Mouse (Mus musculus): Measurements from ENCODE around the gene Plcb4. TPM values are rescaled to one million over a fixed set of nuclear protein-coding genes. Genes with fewer than 3 reads are reported as not detected.

The Plcb4 gene
- polyA plus RNA-seq, 1 experiment from 2014 or later, result 44.9 TPM

DNA sequence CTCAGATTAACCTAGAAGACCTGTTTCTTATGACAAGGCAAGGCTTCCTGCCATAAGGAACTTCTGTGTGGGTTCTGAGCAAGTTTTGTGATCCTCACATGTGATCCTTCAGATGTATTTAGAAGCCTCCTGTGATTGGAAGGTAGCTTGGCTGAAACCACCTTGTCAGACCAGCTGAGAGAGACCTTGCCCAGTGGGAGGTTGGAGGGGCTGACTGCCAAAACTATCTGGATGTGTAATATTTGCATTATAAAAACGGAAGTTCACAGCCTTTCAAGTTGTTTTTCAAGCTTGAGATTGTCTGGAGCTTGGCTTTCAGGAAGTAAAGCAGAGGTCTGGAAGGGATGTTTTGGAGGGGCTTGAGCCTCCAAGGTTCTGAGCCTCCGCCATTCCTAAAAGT is 169.6 kb downstream of the Plcb4 start:
- H3K27me3 ChIP-seq (ENCODE audit: control insufficient read depth, insufficient read depth, low read length), result no peaks in the 10 kb centered on the region
- no peak overlapping the region for H3K27ac ChIP-seq (replicated peaks in 1 of 2; ENCODE audit: control insufficient read depth in 1 of 2, insufficient read depth in 1 of 2, low read depth in 2 of 2, low read length in 2 of 2)
- no peak overlapping the region for H3K4me2 ChIP-seq (ENCODE audit: low read length)
- H3K9ac ChIP-seq (ENCODE audit: low read length), result no peak overlapping the region
- peaks cover 2 to 9% of the 10 kb centered on the region in 2 experiments; a peak in 2 of 4 replicates for H3K4me1 ChIP-seq (ENCODE audit: control insufficient read depth in 2 of 2, insufficient read depth in 2 of 2, low read length in 2 of 2)
- no peaks in the 10 kb centered on the region for H3K36me3 ChIP-seq (ENCODE audit: control insufficient read depth, insufficient read depth, low read length)
- WGBS, result 74% methylated on average over 2 of the region's 2 CpGs
- no peaks in the 10 kb centered on the region for H3K9me3 ChIP-seq (ENCODE audit: control insufficient read depth, low read length)
- no peak for ATAC-seq (ENCODE audit: insufficient number of reproducible peaks, insufficient read depth, low FRiP score, low read depth)
- no peak overlapping the region for H3K4me3 ChIP-seq (ENCODE audit: control insufficient read depth in 1 of 2, insufficient read depth in 1 of 2, low read depth in 1 of 2, low read length in 2 of 2)

DNA sequence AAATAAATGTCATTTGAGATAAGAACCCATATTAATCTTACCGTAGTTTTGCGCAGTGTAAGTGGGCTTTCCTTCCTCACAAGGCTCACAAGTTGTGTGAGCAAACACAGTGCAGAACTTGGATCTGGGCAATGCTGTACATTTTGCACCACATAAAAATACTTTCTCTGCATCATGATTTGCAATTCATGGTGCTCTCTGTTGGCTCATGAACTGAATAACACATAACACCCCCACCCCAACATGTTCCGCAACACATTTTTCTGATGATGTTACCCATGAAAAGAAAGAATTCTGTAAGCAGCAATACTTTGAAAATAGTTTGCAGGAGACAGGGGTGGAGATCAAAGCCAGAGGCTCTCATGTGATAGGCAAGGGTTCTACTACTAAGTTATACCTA is 174.9 kb downstream of the Plcb4 start:
- H3K27ac ChIP-seq (replicated peaks in 1 of 2; ENCODE audit: control insufficient read depth in 1 of 2, insufficient read depth in 1 of 2, low read depth in 2 of 2, low read length in 2 of 2), result no peak overlapping the region
- no peaks in the 10 kb centered on the region for H3K9me3 ChIP-seq (ENCODE audit: control insufficient read depth, low read length)
- H3K4me3 ChIP-seq (ENCODE audit: control insufficient read depth in 1 of 2, insufficient read depth in 1 of 2, low read depth in 1 of 2, low read length in 2 of 2), result no peak overlapping the region
- 90% methylated on average over 3 of the region's 3 CpGs for WGBS
- no peaks in the 10 kb centered on the region for H3K36me3 ChIP-seq (ENCODE audit: control insufficient read depth, insufficient read depth, low read length)
- H3K4me2 ChIP-seq (ENCODE audit: low read length), result no peak overlapping the region
- H3K4me1 ChIP-seq (ENCODE audit: control insufficient read depth in 2 of 2, insufficient read depth in 2 of 2, low read length in 2 of 2), result peaks cover 9 to 29% of the 10 kb centered on the region in 2 experiments
- no peak for ATAC-seq (ENCODE audit: insufficient number of reproducible peaks, insufficient read depth, low FRiP score, low read depth)
- no peak overlapping the region for H3K9ac ChIP-seq (ENCODE audit: low read length)
- no peaks in the 10 kb centered on the region for H3K27me3 ChIP-seq (ENCODE audit: control insufficient read depth, insufficient read depth, low read length)

DNA sequence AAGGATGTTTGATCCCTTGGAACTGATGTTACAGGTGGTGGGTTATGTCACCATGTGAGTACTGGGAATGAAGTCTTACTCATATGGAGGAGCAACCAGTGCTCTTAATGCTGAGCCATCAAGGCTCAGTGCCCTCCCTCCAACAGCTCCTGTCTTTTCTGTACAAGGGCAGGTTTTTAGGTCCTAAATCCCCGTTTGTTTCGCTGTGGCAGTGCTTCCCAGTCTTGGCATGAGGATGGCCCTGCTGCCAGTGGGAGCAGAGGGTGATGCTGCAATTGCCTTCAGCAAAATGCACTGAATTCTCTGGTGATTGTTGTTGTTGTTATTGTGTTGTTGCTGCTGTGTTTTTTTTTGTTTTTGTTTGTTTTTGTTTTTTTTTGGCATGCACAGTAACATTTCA is 175.6 kb downstream of the Plcb4 start:
- Histone ChIP-seq H3K27ac (replicated peaks in 1 of 2; ENCODE audit: control insufficient read depth in 1 of 2, insufficient read depth in 1 of 2, low read depth in 2 of 2, low read length in 2 of 2) (no peak overlapping the region), H3K27me3 (ENCODE audit: control insufficient read depth, insufficient read depth, low read length) (no peaks in the 10 kb centered on the region), H3K9ac (ENCODE audit: low read length) (no peak overlapping the region), H3K4me2 (ENCODE audit: low read length) (no peak overlapping the region), H3K4me1 (ENCODE audit: control insufficient read depth in 2 of 2, insufficient read depth in 2 of 2, low read length in 2 of 2) (peaks cover 9 to 33% of the 10 kb centered on the region in 2 experiments), H3K36me3 (ENCODE audit: control insufficient read depth, insufficient read depth, low read length) (no peaks in the 10 kb centered on the region), H3K4me3 (ENCODE audit: control insufficient read depth in 1 of 2, insufficient read depth in 1 of 2, low read depth in 1 of 2, low read length in 2 of 2) (no peak overlapping the region), H3K9me3 (ENCODE audit: control insufficient read depth, low read length) (no peaks in the 10 kb centered on the region)
- ATAC-seq (ENCODE audit: insufficient number of reproducible peaks, insufficient read depth, low FRiP score, low read depth), result no peak
- 89% methylated on average over 2 of the region's 2 CpGs for WGBS

DNA sequence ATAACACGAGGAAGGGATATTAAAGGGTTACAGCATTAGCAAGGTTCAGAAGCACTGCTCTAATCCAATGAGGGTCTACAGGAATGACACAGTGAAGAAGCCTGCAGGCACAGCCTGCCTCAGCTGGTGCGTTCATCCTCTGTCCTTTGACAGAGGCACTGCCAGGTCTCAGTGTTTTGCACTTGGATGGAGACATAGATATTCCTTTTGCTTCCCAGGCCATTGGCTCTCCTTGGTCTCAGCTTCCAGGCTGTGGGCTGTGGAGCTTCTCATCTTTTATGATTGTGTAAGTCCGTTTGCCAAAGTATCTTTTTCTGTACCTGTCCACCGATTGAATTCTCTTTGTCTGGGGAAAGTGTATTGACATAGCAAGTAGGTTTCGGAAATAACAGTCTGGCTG is 177.1 kb downstream of the Plcb4 start:
- 82% methylated on average over 5 of the region's 5 CpGs for WGBS
- H3K27ac ChIP-seq (replicated peaks in 1 of 2; ENCODE audit: control insufficient read depth in 1 of 2, insufficient read depth in 1 of 2, low read depth in 2 of 2, low read length in 2 of 2), result no peak overlapping the region

DNA sequence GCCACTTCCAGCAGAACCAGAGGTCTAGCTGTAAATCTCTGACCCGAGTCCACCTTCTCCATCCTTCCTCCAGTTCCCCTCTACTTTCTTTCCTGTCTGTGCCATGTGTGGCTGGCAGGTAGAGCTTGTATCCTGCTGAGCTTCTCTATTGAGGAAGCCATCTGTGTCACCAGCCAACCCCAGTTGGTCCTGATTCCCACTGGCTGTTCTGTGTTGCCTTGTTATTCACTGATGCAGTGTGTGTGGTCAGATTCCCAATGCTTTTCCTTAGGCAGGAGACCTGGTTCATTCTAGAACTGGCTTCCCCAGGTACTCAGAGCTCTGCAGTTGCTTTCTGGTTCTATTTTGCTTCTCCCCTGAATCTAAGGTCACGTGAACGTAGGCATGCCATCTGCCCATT is 177.6 kb downstream of the Plcb4 start:
- H3K4me1 ChIP-seq (ENCODE audit: control insufficient read depth in 2 of 2, insufficient read depth in 2 of 2, low read length in 2 of 2), result peaks cover 9 to 33% of the 10 kb centered on the region in 2 experiments
- 0 out of 4 replicates have a peak overlapping the region, but pooled peaks of 1 of the 2 experiments have one; percentile 23 for H3K27ac ChIP-seq (replicated peaks in 1 of 2; ENCODE audit: control insufficient read depth in 1 of 2, insufficient read depth in 1 of 2, low read depth in 2 of 2, low read length in 2 of 2)
- 72% methylated on average over 3 of the region's 3 CpGs for WGBS
- H3K9ac ChIP-seq (ENCODE audit: low read length), result no peak overlapping the region
- H3K27me3 ChIP-seq (ENCODE audit: control insufficient read depth, insufficient read depth, low read length), result no peaks in the 10 kb centered on the region
- ATAC-seq (ENCODE audit: insufficient number of reproducible peaks, insufficient read depth, low FRiP score, low read depth), result no peak
- H3K4me3 ChIP-seq (ENCODE audit: control insufficient read depth in 1 of 2, insufficient read depth in 1 of 2, low read depth in 1 of 2, low read length in 2 of 2), result no peak overlapping the region
- H3K36me3 ChIP-seq (ENCODE audit: control insufficient read depth, insufficient read depth, low read length), result no peaks in the 10 kb centered on the region
- H3K4me2 ChIP-seq (ENCODE audit: low read length), result no peak overlapping the region
- H3K9me3 ChIP-seq (ENCODE audit: control insufficient read depth, low read length), result no peaks in the 10 kb centered on the region

More for the DNA sequence above, 177.1 kb downstream of the Plcb4 start:
- Histone ChIP-seq H3K4me2 (ENCODE audit: low read length) (no peak overlapping the region), H3K9me3 (ENCODE audit: control insufficient read depth, low read length) (no peaks in the 10 kb centered on the region), H3K4me1 (ENCODE audit: control insufficient read depth in 2 of 2, insufficient read depth in 2 of 2, low read length in 2 of 2) (peaks cover 9 to 33% of the 10 kb centered on the region in 2 experiments), H3K9ac (ENCODE audit: low read length) (no peak overlapping the region), H3K27me3 (ENCODE audit: control insufficient read depth, insufficient read depth, low read length) (no peaks in the 10 kb centered on the region), H3K36me3 (ENCODE audit: control insufficient read depth, insufficient read depth, low read length) (no peaks in the 10 kb centered on the region), H3K4me3 (ENCODE audit: control insufficient read depth in 1 of 2, insufficient read depth in 1 of 2, low read depth in 1 of 2, low read length in 2 of 2) (no peak overlapping the region)
- ATAC-seq (ENCODE audit: insufficient number of reproducible peaks, insufficient read depth, low FRiP score, low read depth), result no peak

DNA sequence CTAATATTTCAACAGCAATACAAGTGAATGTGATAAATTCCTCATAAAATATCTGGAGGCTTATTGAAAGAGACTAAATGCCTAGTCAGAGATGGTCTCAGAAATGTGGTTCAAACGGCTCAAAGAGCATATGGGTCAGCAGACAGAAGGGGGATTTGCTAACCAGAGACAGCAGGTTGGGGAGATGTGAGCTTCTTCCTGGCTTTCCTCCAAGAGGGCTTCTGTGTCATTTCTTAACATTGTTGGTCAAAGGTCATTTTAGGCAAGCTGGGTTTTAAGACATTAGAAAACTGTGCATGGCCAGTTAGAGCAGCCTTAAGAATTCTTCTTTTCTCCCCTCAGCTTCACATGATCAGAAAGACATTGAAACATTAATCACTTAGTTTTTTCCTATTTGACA is 178.9 kb downstream of the Plcb4 start:
- ATAC-seq (ENCODE audit: insufficient number of reproducible peaks, insufficient read depth, low FRiP score, low read depth), result no peak
- no peaks in the 10 kb centered on the region for H3K9me3 ChIP-seq (ENCODE audit: control insufficient read depth, low read length)
- no peak overlapping the region for H3K9ac ChIP-seq (ENCODE audit: low read length)
- no peak overlapping the region for H3K4me2 ChIP-seq (ENCODE audit: low read length)
- 49% methylated on average over 1 of the region's 1 CpGs for WGBS
- no peak overlapping the region for H3K4me3 ChIP-seq (ENCODE audit: control insufficient read depth in 1 of 2, insufficient read depth in 1 of 2, low read depth in 1 of 2, low read length in 2 of 2)
- no peak overlapping the region for H3K27ac ChIP-seq (replicated peaks in 1 of 2; ENCODE audit: control insufficient read depth in 1 of 2, insufficient read depth in 1 of 2, low read depth in 2 of 2, low read length in 2 of 2)
- H3K27me3 ChIP-seq (ENCODE audit: control insufficient read depth, insufficient read depth, low read length), result no peaks in the 10 kb centered on the region
- H3K4me1 ChIP-seq (ENCODE audit: control insufficient read depth in 2 of 2, insufficient read depth in 2 of 2, low read length in 2 of 2), result peaks cover 9 to 33% of the 10 kb centered on the region in 2 experiments
- no peaks in the 10 kb centered on the region for H3K36me3 ChIP-seq (ENCODE audit: control insufficient read depth, insufficient read depth, low read length)

DNA sequence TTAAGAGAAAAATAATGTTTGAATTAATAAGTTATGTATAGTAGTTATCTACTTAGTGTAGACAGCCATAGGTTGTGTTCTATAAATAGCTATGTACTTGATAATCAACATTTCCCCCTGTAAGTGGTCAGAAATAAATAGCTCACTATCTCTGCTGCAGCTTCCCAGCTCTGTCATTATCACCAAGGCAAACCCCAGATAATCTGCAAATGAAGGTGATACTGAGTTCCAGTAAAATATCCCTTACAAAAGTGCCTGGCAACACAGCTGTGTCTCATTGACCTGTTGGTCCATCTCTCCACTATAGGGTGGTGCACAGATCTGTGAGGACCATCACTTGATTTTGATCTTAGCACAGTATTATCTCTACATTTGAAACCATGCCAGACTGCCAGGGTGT is 179.3 kb downstream of the Plcb4 start:
- H3K9me3 ChIP-seq (ENCODE audit: control insufficient read depth, low read length), result no peaks in the 10 kb centered on the region
- H3K27ac ChIP-seq (replicated peaks in 1 of 2; ENCODE audit: control insufficient read depth in 1 of 2, insufficient read depth in 1 of 2, low read depth in 2 of 2, low read length in 2 of 2), result peak overlapping the region; percentile 33 to 37; a peak in 1 of 4 replicates
- H3K27me3 ChIP-seq (ENCODE audit: control insufficient read depth, insufficient read depth, low read length), result no peaks in the 10 kb centered on the region
- peaks cover 9 to 33% of the 10 kb centered on the region in 2 experiments for H3K4me1 ChIP-seq (ENCODE audit: control insufficient read depth in 2 of 2, insufficient read depth in 2 of 2, low read length in 2 of 2)
- H3K4me3 ChIP-seq (ENCODE audit: control insufficient read depth in 1 of 2, insufficient read depth in 1 of 2, low read depth in 1 of 2, low read length in 2 of 2), result no peak overlapping the region
- no peaks in the 10 kb centered on the region for H3K36me3 ChIP-seq (ENCODE audit: control insufficient read depth, insufficient read depth, low read length)
- H3K9ac ChIP-seq (ENCODE audit: low read length), result no peak overlapping the region
- H3K4me2 ChIP-seq (ENCODE audit: low read length), result peak overlapping the region; percentile 32; the same call in 1 of the 2 replicates
- ATAC-seq (ENCODE audit: insufficient number of reproducible peaks, insufficient read depth, low FRiP score, low read depth), result no peak

DNA sequence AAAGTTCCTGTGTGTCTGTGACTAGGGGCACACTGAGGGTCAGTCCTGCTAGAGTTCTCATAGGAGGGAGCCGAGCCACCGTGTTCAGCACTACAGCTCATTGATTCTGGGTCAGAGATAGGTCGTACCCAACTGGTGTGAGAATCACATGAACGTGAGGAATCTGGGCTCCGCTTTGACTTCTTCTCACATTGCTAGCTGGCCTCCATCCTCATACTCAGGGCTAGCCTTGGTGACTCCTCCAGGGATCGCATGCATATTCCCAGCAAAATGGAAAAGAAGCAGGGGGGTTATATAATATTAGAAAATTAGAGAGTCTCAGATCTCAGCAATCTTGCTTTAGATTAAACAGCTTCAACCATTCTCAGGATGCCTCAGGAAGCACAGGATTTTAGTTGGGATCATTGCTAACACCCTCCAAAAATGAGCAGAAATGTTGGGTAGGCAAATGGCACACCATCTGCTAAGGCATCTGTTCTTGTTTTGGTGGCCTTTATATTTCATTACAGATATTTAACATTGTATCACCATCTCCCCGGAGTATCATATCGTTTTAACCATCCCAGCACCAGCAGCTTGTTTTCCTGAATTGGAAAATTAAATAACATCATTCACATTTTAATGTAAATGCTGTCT is 180.0 kb downstream of the Plcb4 start:
- Histone ChIP-seq H3K4me3 (ENCODE audit: control insufficient read depth in 1 of 2, insufficient read depth in 1 of 2, low read depth in 1 of 2, low read length in 2 of 2) (no peak overlapping the region), H3K9me3 (ENCODE audit: control insufficient read depth, low read length) (no peaks in the 10 kb centered on the region), H3K9ac (ENCODE audit: low read length) (no peak overlapping the region), H3K4me2 (ENCODE audit: low read length) (0 out of 2 replicates have a peak overlapping the region, but pooled peaks have one; percentile 32), H3K27me3 (ENCODE audit: control insufficient read depth, insufficient read depth, low read length) (no peaks in the 10 kb centered on the region), H3K4me1 (ENCODE audit: control insufficient read depth in 2 of 2, insufficient read depth in 2 of 2, low read length in 2 of 2) (peaks cover 12 to 36% of the 10 kb centered on the region in 2 experiments), H3K27ac (replicated peaks in 1 of 2; ENCODE audit: control insufficient read depth in 1 of 2, insufficient read depth in 1 of 2, low read depth in 2 of 2, low read length in 2 of 2) (peak overlapping the region in 1 of 2 experiments; percentile 33; a peak in 1 of 4 replicates), H3K36me3 (ENCODE audit: control insufficient read depth, insufficient read depth, low read length) (no peaks in the 10 kb centered on the region)
- 65% methylated on average over 8 of the region's 8 CpGs for WGBS
- no peak for ATAC-seq (ENCODE audit: insufficient number of reproducible peaks, insufficient read depth, low FRiP score, low read depth)

Data from heart, embryonic 14.5 days (tissue).